Mouse (Mus musculus): ENCODE data around the gene Cradd.

Cradd gene

DNA sequence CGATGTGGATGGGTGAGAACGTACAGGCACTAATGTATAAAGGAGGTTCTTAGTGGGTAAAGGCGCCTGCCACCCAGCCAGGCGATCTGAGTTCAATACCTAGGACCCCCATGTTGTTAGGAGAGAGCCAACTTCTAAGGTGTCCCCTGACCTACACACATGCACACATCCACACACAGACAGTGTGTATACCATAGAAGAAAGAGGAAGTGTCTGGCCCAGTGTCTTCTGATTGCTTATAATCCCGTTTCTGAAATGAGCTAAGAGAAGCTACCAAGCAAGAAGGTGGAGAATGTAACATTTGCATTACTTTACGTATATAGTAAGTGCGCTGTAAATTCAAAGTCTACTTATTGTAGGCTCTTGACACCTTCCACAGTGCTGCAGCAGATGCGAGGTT, 122.4 kb downstream of the Cradd start:
- no peak for DNase-seq (ENCODE audit: low spot score in 2 of 2)

DNA sequence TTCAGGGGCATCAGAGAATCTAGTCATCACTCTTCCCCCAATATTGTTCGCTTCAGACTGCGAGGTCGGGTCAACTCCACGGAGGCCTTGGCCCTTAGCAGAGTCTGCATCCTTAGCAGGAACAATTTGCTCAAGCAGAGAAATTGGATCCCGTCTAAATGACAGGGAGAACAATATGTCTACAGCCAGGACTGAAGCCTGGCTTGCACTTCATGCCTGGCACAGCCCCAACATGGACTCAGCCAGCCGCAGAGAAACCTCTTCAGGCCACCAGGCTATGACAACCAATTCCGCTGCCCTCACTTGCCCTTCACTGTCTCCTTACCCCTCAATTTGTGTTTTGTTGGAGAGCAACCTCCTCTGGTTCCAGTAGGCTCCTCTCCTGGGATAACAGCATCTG, 123.6 kb downstream of the Cradd start:
- no peak for DNase-seq (ENCODE audit: low spot score in 2 of 2)

DNA sequence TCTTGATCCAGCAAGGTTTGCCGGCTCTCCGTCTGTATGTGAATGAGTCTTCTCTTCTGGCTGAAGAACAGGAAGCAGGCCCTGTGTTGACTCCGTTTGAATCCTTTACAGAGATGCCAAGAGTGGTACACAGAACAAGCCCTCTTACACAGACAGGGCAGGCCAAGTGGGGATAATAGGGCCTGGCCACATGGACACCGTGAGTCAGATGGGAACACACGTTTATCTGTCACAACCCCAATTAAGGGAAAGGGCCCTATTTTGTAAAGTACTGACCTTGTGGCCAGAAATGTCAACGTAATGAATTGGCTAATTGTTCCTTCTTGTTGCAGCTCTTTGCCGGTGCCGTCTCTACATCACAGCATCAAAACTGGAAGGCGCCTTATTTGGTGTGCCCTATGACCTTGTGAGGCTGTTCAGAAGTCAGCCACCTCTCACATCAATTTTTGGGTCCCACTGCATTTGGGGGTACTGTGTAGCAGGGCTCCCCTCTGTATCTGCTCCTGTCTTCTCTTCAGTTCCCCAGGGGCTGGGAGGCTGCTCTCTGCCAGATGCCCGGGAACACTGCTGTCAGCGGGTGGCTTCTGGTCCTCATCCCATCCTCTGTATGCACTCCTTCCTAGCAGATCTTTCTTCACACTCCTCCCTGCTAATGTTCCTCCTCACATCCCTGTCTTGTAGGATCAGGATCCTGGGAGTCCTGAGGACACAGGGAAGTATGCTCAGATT, 124.2 kb downstream of the Cradd start:
- no peak for DNase-seq (ENCODE audit: low spot score in 2 of 2)

DNA sequence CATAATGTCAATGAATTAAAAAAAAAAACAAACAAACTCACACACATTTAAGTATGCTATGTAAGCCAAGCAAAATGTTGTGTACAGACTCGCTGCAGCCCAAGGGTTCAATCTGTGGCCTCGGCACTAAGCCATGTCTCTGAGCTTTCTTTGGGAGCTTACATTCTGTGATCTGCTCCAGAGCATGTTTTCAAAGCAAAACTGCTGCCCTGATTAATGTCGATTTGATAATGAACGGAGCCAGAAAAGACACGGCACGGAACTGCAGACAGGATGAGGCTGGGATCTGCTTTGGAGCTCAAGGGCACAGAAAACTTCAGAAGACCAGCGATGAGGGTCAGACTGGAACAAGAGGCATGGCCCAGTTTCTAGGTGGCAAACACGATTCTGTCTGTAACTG, 126.6 kb downstream of the Cradd start:
- no peak for DNase-seq (ENCODE audit: low spot score in 2 of 2)

DNA sequence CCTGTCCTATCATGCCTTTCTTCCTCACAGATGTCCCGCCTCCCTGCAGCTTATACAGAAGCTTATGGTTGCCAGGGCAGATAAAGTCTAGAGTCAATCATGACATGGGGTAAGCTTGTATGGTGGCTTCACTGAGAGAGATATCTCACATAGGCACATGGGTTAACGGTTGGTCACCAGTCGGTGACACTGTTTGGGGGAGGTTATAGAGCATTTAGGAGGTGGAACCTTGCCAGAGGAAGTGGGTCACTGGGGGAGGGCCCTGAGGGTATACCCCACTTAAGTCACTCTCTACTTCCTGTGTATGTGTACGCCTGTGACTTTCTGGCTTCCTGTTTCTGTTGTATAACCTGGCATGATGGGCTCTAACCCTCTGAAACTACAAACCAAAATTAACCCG, 128.2 kb downstream of the Cradd start:
- DNase-seq (ENCODE audit: low spot score in 2 of 2): peak; percentile 57 to 58

DNA sequence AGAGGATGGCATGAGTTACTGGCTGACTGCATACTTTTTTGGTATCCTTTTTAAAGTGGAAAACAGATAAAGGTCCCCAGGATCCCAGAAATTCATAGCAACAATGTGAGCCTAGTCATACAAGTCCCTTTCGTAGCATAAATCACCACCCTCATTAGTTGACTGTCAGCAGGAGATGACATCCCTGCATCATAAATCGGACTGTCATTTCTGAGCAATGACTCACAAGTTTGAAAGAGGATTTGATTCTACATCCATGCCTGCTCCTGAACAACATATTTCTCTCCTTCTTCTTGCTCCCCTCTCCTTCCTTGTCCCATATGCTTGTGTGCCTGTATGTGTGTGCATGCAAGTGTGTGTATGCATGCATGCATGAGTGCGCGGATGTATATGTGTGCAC, 129.2 kb downstream of the Cradd start:
- no peak for DNase-seq (ENCODE audit: low spot score in 2 of 2)

DNA sequence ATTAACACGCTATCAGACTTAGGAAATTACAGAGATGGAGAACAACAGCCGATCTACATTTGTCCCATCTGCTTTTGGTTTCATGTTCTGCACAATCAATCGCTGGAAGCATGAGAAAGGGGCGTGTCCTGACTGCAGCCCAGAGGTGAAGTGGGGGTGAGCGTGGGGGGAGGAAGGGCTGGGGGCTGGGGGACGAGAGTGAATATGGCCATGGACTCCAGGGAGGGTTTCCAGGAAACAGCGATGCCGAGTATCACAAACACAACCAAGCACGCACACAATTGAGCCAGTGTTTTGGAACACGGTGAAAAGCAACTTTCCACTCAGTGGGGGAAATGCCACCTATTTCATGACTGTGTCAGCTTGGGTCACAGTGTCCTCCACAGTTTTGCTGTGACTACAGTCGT, 130.1 kb downstream of the Cradd start:
- DNase-seq (ENCODE audit: low spot score in 2 of 2): no peak

DNA sequence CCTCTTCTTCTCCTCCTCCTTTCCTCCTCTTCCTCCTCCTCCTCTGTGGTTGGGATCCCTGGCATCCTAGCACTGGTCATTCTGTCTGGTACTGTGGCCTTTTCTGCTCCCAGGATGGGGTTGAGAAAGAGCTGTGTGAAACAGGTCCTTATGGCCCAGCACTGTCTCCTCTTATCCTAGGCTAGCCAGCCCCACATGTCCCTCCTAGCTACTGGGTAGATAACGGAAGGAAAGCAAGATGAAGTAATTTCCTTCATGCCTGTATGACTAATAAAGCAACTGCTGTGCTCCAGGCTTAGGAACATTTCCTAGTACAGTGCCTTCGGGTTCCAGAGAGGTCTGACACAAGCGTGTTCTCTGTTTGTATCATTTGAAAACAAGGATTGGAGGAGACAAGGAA, 132.1 kb downstream of the Cradd start:
- no peak for DNase-seq (ENCODE audit: low spot score in 2 of 2)

DNA sequence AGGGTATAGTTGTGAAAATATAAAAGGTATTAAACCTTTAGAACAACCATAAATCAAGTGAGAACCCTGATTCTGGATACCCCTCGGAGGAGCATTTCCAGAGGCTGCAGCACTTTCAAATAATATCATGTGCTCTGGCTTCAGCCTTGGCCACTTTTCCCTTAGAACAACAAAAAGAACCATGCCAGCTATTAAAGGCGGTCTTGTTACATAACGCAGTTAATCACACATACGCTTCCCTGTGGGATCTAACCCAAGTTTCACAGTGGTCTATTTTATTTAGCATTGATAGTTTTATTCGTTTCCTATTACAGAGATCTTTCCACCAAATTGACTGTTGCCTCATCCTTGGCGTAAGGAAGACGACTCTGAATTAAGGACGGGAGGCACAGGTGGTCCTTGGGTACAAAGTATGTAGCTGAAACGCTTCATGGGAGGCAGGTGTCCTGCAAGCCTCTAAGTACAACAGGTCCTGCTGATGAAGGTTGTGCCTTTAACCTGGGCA, 132.7 kb downstream of the Cradd start:
- DNase-seq (ENCODE audit: low spot score in 2 of 2): no peak

DNA sequence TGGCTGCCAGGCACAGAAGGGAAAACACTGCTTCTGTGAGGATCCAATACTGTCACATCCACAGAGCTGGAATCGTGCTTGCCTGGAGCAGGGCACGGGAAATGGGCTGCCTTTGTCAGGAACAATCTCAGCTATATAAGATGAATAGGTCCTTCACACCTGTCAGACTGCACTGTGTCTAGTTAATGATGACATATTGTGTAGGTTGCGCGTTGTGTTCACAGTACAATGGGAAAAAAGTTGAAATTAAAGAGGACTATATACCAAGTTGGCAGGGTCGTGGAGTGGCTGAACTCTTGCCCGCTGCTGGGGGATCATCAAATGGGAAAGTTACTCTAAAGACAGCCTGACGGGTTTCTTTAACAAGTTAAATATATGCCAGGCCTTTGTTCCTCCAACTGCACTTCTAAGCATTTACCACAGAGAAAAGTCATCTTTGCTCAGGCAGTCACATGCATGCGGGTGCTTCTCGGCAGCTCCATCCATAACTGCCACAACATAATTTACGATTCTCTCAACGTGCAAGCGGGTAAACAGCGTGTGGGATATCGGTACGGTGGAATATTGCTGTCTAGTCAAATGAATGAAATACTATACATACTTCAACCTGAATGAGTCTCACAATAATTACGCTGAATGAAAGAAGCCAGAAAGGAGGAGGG, 134.3 kb downstream of the Cradd start:
- no peak for DNase-seq (ENCODE audit: low spot score in 2 of 2)

DNA sequence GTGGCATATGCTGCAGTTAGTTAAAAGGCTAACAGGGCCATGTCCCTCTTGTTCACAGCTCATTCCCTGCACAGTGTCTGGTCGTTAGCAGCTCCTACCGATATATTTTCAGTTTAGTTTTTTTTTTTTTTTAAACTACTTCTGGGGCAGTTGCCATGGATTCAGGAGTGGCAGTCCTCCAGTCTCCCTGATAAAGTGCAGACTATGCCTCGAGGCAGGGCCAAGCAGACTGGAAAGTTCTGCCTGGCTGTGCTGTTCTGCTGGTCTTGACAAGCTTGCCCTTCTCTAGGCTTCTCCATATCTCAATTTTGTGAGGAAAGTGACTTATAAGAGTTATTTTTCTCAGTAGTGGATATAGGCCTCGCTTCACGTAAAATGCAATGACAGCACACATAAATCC, 139.7 kb downstream of the Cradd start:
- no peak for DNase-seq (ENCODE audit: low spot score in 2 of 2)

DNA sequence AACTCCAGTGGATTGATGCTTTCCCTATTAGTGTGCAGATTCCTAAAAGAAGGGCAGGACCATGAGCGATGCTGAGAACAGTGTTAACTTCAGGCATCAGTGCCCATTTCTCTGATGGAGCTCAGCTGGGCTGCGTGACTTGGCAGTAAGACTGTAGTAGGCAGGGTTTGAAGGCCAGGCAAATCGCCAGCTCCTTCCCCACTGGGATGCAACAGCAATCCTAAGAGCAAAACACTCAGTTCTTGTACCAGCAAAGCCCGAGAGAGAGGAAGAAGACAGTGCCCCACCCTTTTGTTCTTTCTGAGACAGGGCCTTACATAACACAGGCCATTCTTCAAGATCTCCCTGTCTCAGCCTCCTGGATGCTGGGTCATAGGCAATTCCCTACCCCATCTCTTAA, 140.9 kb downstream of the Cradd start:
- no peak for DNase-seq (ENCODE audit: low spot score in 2 of 2)

DNA sequence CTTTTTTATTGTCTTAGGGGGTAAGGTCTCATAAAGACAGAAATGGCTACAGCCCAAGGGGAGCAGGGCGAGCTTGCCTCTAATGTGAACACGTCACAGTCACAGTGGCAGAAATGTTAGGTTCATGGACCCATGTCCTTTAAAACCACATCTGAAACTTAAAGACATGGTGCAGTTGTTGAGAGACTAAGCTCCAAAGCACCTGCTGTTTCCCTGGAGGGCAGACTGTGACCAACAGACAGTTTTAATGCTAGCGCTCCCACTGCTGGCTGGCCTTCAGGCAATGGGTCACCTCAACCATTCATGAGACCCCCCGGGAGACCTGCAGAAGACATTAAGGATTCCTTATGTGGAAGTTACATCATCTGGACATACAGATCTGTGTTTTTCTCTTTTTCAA, 141.5 kb downstream of the Cradd start:
- peak; percentile 11 to 20 for DNase-seq (ENCODE audit: low spot score in 2 of 2)

DNA sequence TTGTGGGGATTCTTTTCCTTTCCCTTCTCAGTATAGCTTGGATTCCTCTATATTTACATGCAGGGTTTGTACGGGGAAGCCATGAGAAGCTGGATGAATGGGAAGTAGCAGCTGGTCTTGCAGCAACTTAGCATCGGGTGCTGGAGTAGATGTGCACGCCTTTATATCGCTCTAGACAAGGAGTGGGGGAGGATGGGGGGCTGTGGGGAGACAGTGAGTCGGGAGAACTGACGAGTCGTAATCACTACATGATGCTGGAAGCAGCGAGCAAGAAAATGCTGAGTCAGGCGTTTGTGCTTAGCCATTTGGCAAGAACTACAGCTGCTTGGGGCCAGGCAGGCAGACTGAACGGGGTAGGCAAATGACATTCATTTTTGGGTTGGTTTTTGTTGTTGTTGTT, 142.4 kb downstream of the Cradd start:
- DNase-seq (ENCODE audit: low spot score in 2 of 2): no peak

DNA sequence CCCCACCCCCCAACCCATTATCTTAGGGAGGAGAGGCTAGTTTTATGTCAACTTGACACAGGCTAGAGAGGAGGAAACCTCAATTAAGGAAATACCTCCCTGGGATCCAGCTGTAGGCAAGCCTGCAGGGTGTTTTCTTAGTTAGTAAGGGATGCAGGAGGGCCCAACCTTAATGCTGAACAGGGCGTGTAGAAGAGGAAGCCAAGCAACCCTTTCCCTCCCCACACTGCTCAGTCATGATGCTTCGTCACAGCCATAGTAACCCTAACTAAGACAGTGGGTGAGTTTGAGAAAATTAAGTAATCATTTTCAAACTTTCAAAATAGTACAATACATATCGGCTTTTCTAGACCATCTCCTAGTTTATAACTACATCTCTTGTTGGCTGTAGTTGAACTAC, 143.0 kb downstream of the Cradd start:
- DNase-seq (ENCODE audit: low spot score in 2 of 2): no peak

DNA sequence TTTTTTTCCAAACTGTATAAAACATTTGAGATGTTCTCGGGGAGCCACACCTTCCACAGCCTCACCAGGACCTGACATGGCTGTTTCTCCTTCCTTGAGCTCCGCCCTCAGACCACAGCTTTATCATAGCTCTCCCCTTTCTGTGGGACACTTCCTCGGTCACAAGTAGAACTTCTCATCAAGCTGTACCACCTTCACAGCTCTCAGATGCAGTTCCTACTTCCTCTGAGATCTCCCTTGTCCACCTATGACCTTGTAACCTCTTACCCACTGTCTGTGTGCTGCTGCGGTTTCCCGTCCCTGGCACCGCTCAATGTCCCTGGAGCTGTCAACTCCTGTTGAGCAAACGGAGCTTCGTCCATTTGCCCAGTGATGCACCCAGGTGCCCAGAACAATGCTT, 143.8 kb downstream of the Cradd start:
- DNase-seq (ENCODE audit: low spot score in 2 of 2): peak; percentile 37 to 43

DNA sequence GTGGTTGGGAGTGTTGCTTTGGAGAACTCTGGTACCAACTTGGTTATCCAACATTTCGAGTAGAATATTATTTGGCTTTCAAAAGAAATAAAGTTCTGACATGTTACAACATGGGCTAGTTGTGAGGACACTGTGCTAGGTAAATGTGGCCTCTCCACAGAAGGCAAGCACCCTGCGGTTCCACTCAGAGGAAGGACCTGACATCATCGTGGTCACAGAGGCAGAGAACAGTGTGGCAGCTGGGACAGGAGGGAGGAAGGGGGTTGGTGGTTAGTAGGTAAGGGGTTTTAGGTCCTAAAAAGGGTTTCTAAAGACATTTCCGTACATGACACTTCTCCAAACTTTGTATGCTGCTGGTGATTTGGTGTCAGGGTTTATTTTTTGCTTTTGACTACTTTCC, 145.1 kb downstream of the Cradd start:
- DNase-seq (ENCODE audit: low spot score in 2 of 2): peak; percentile 22 to 28

DNA sequence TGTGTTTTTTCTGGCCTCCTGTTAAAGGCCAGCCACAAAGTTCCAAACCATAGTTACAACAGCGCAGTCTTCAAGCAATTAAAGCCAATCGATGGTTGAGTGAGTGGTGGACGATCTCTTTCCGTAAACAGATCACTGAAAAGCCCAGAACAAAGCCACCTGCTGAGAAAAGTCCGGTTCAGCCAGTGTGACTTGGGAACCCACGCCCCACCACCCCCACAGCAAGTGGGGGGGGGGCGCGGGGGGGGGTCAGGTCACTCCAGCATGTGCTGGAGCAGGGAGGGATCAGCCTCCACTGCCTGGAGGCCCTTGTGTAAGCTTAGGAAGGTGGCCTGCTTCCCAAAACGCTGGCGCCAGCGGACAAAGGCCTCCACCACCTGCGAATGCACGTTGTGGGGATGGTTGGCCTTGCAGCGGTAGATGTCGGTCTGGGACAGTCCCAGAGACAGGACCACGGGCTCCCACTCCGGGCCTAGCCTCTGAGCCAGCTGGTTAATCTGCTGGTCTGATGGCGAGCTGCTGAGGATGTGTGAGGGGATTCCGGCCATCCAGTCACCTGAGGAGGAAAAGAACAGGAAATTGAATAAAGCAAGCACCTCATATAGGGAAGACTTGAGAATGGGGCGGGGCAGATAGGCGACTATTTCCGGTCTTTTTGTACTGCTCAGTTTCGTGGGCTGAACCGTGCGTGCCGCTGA, 148.4 kb downstream of the Cradd start:
- DNase-seq (ENCODE audit: low spot score in 2 of 2): no peak

DNA sequence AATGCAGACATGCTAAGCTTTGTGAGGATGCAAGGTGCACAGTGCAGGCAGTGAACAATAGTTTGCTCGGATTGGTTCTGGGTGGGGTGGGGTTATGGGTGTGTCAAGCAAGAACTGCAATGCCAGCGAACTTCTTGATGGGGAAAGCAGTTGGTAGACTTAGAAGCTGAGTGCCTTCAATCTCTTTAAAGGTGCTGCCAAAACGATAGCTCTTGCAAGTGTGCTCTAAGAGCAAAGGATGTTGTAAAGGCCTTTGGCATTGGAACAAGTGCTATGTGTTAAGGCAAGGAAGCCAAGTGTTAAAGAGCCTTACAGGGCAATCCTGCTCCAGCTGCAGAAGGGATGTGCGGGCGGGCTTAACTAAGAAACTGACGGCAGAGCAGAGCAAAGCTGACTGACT, 149.7 kb downstream of the Cradd start:
- DNase-seq (ENCODE audit: low spot score in 2 of 2): no peak

DNA sequence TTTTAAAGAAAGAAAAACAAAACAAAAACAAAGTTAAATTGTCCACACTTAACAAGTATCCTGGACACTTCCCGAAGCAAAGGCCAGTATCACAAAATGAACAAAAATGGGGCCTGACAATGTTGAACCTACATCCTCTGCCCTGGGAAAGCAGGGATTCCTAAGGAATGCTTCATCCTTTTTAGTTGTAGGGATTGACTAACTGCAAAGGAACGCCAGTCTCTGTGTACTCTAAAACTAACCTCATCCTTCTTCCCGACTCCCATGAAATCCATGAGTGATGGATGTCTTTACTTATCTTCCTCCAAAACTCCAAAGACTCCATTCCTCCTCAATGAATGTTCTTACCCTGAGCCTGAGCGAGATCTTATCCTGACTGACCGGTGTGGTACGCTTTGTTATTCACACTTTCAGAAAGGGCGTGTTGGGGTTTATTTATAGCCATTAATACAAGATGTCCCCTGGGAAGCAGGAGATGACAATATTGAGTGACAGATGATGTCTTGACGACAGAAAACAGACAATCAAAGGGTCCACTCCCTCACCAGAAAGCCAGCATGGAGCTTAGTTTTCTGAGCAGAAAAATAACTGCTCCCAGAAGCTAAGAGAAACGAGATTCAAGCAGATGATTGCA, 153.1 kb downstream of the Cradd start:
- DNase-seq (ENCODE audit: low spot score in 2 of 2): no peak

DNA sequence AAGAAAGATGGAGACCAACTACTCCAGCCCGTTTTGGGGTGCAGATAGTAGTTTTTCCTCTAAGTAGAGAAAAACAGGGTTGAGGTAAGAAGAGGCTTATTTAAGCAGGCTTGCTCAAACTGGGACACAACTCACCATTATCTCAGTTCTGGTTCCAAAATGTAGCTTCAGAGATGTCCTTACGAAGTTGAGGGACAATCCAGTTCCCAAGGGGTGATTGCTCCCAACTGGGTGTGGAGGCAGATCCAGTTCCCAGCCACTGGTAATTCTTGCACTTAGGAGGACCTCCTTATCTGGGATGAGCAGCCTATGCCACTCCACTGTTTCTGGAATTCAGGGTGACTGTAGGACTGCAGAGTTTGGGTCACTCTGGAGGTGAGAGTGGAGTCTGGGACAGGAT, 159.0 kb downstream of the Cradd start:
- DNase-seq (ENCODE audit: low spot score in 2 of 2): no peak

DNA sequence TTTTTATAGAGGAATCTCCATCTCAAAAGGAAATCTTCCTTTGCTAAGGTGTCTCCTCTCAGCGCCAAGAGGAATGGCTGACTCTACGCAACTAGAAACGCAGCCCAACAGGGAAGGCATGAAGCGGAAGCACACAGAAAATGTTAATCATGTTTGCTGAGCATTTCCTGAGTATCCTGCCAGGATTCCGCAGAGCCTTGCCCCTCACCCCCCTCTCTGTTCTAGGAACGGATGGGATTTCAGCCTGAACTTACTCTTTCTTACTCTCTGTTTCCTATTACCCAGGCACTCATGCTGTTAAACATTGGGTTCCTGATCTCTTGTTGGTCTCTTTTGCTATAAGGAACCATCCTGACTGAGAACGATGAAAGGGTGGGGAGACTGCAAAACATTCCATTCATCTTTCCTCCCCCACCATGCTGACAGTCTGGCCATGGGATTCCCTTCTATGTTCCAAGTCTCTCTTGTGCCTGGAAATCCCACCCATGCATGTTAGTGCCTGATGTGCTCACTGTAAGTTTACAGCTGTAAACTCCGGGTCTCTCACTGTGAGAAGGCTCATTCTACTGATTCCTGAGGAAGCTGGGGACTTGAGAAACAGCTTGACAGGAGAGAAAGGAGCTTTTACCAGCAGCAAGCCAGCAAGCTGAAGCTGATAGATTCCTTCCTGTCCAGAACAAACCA, 161.1 kb downstream of the Cradd start:
- no peak for DNase-seq (ENCODE audit: low spot score in 2 of 2)
